Mouse (Mus musculus): Measurements from ENCODE around the gene Dnah17. TPM values are rescaled to one million over a fixed set of nuclear protein-coding genes. Genes with fewer than 3 reads are reported as not detected.

Dnah17 gene
- total RNA-seq, 2 experiments from 2014 or later: 0.12 TPM; not detected in 1

GRCm38 (mm10) chr11:118031134-118031533, 99.3 kb downstream of the Dnah17 start:
- no peak for ATAC-seq (replicated peaks; ENCODE audit: poor library complexity)

- no peak for ATAC-seq (replicated peaks; ENCODE audit: poor library complexity)
These were observed 101.3 kb downstream of the Dnah17 start for GRCm38 (mm10) chr11:118029170-118029569.

GRCm38 (mm10) chr11:118024111-118024510, 106.3 kb downstream of the Dnah17 start:
- no peak for ATAC-seq (replicated peaks; ENCODE audit: poor library complexity)

- ATAC-seq (replicated peaks; ENCODE audit: poor library complexity): no peak
These were observed 107.0 kb downstream of the Dnah17 start for GRCm38 (mm10) chr11:118023475-118023874.

- ATAC-seq (replicated peaks; ENCODE audit: poor library complexity): peak; percentile 88
These were observed 108.6 kb downstream of the Dnah17 start for GRCm38 (mm10) chr11:118021806-118022205.

- no peak for ATAC-seq (replicated peaks; ENCODE audit: poor library complexity)
These were observed 112.1 kb downstream of the Dnah17 start for GRCm38 (mm10) chr11:118018328-118018727.

- peak; percentile 62 for ATAC-seq (replicated peaks; ENCODE audit: poor library complexity)
These were observed 114.9 kb downstream of the Dnah17 start for GRCm38 (mm10) chr11:118015381-118016145.

- 0 out of 2 replicates have a peak, but pooled peaks have one; percentile 33 for ATAC-seq (replicated peaks; ENCODE audit: poor library complexity)
These were observed 115.9 kb downstream of the Dnah17 start for GRCm38 (mm10) chr11:118014391-118014995.

GRCm38 (mm10) chr11:118013339-118013738, 117.1 kb downstream of the Dnah17 start:
- no peak for ATAC-seq (replicated peaks; ENCODE audit: poor library complexity)

- no peak for ATAC-seq (replicated peaks; ENCODE audit: poor library complexity)
These were observed 117.8 kb downstream of the Dnah17 start for GRCm38 (mm10) chr11:118012595-118012994.

- ATAC-seq (replicated peaks; ENCODE audit: poor library complexity): no peak
These were observed 120.4 kb downstream of the Dnah17 start for GRCm38 (mm10) chr11:118009865-118010571.

- no peak for ATAC-seq (replicated peaks; ENCODE audit: poor library complexity)
These were observed 121.6 kb downstream of the Dnah17 start for GRCm38 (mm10) chr11:118008843-118009242.

GRCm38 (mm10) chr11:118008144-118008805, 122.2 kb downstream of the Dnah17 start:
- no peak for ATAC-seq (replicated peaks; ENCODE audit: poor library complexity)

- ATAC-seq (replicated peaks; ENCODE audit: poor library complexity): peak; percentile 42; the same call in 1 of the 2 replicates
These were observed 122.8 kb downstream of the Dnah17 start for GRCm38 (mm10) chr11:118007460-118008143.

- ATAC-seq (replicated peaks; ENCODE audit: poor library complexity): no peak
These were observed 126.2 kb downstream of the Dnah17 start for GRCm38 (mm10) chr11:118004217-118004616.

- ATAC-seq (replicated peaks; ENCODE audit: poor library complexity): no peak
These were observed 126.7 kb downstream of the Dnah17 start for GRCm38 (mm10) chr11:118003718-118004117.

- no peak for ATAC-seq (replicated peaks; ENCODE audit: poor library complexity)
These were observed 127.3 kb downstream of the Dnah17 start for GRCm38 (mm10) chr11:118003176-118003575.

- ATAC-seq (replicated peaks; ENCODE audit: poor library complexity): peak; percentile 95
These were observed 129.7 kb downstream of the Dnah17 start for GRCm38 (mm10) chr11:118000565-118001215.

- no peak for ATAC-seq (replicated peaks; ENCODE audit: poor library complexity)
These were observed 130.4 kb downstream of the Dnah17 start for GRCm38 (mm10) chr11:118000083-118000482.

Measured in megakaryocyte progenitor cell, adult 5-6 weeks (primary cell).